Mouse (Mus musculus) heart, postnatal 25 days (tissue): ENCODE data around the gene Mgmt. TPM values are rescaled to one million over a fixed set of nuclear protein-coding genes. Genes with fewer than 3 reads are reported as not detected.

Experiments used
- DNase-seq: peaks from one replicate; pipeline ENCODE4 v3.0.0; 2022; ENCODE audit warnings: low spot score
- intact Hi-C: fragments of 180-260 bp; cut with DNase I; formaldehyde crosslinking; loops from one replicate; pipeline ENCODE4 v1.15.1; 2025
- total RNA-seq, 2 experiments: library from RNA; stranded (reverse); gene quantifications; 2 replicates each; pipeline ENCODE4 v1.2.3; 2021

Gene Mgmt
- total RNA-seq, 2 experiments from 2014 or later: 3.1 to 3.2 TPM

GRCm38 (mm10) chr7:136897481-136897880, 3.1 kb downstream of the Mgmt start:
- intact Hi-C loops: no loop called here

GRCm38 (mm10) chr7:136898005-136898404, 3.6 kb downstream of the Mgmt start:
- no peak for DNase-seq
- intact Hi-C loops: no loop called here

More at GRCm38 (mm10) chr7:136897481-136897880, 3.1 kb downstream of the Mgmt start:
- DNase-seq: no peak

- intact Hi-C loops: no loop called here
- no peak for DNase-seq
Measured at GRCm38 (mm10) chr7:136908616-136909144, 14.3 kb downstream of the Mgmt start.

- DNase-seq: no peak
- intact Hi-C loops: no loop called here
Measured at GRCm38 (mm10) chr7:136912901-136913300, 18.5 kb downstream of the Mgmt start.

- DNase-seq: no peak
- intact Hi-C loops: no loop called here
Measured at GRCm38 (mm10) chr7:136916021-136916420, 21.6 kb downstream of the Mgmt start.

GRCm38 (mm10) chr7:136920976-136921755, 26.8 kb downstream of the Mgmt start:
- intact Hi-C loops: no loop called here
- no peak for DNase-seq

GRCm38 (mm10) chr7:136922230-136922629, 27.8 kb downstream of the Mgmt start:
- intact Hi-C loops: no loop called here
- DNase-seq: no peak

GRCm38 (mm10) chr7:136924610-136925260, 30.3 kb downstream of the Mgmt start:
- intact Hi-C loops: no loop called here
- no peak for DNase-seq

- no peak for DNase-seq
- intact Hi-C loops: no loop called here
Measured at GRCm38 (mm10) chr7:136926178-136926577, 31.8 kb downstream of the Mgmt start.

GRCm38 (mm10) chr7:136930451-136930850, 36.0 kb downstream of the Mgmt start:
- DNase-seq: no peak
- intact Hi-C loops: no loop called here

- no peak for DNase-seq
- intact Hi-C loops: no loop called here
Measured at GRCm38 (mm10) chr7:136933367-136933766, 39.0 kb downstream of the Mgmt start.

- no peak for DNase-seq
- intact Hi-C loops: no loop called here
Measured at GRCm38 (mm10) chr7:136934336-136934735, 39.9 kb downstream of the Mgmt start.

- DNase-seq: no peak
- intact Hi-C loops: no loop called here
Measured at GRCm38 (mm10) chr7:136934784-136935183, 40.4 kb downstream of the Mgmt start.

GRCm38 (mm10) chr7:136938371-136938770, 44.0 kb downstream of the Mgmt start:
- intact Hi-C loops: no loop called here
- no peak for DNase-seq

- DNase-seq: no peak
Measured at GRCm38 (mm10) chr7:136942414-136942813, 48.0 kb downstream of the Mgmt start.

GRCm38 (mm10) chr7:136943886-136944285, 49.5 kb downstream of the Mgmt start:
- no peak for DNase-seq
- intact Hi-C loops: no loop called here

More at GRCm38 (mm10) chr7:136942414-136942813, 48.0 kb downstream of the Mgmt start:
- intact Hi-C loops: no loop called here

- intact Hi-C loops: no loop called here
- DNase-seq: no peak
Measured at GRCm38 (mm10) chr7:136945697-136946096, 51.3 kb downstream of the Mgmt start.

GRCm38 (mm10) chr7:136946131-136946530, 51.7 kb downstream of the Mgmt start:
- intact Hi-C loops: no loop called here
- DNase-seq: no peak

GRCm38 (mm10) chr7:136948275-136948810, 53.9 kb downstream of the Mgmt start:
- DNase-seq: no peak
- intact Hi-C loops: no loop called here

- no peak for DNase-seq
- intact Hi-C loops: no loop called here
Measured at GRCm38 (mm10) chr7:136952608-136953007, 58.2 kb downstream of the Mgmt start.

GRCm38 (mm10) chr7:136953251-136953650, 58.8 kb downstream of the Mgmt start:
- no peak for DNase-seq
- intact Hi-C loops: no loop called here
